Mouse (Mus musculus) retina, postnatal 7 days (tissue): ENCODE data around the gene Snx33.
A peak's percentile ranks its signal among the peaks of the same experiment; 100 is the strongest.

ENCODE experiments used
- DNase-seq: peaks from one replicate; pipeline ENCODE4 v3.0.0-alpha.2; 2012; ENCODE audit warnings: low read depth, low spot score

Gene Snx33

GRCm38 (mm10) chr9:56890522-56891250, 37.5 kb downstream of the Snx33 start:
- DNase-seq = no peak

DNA sequence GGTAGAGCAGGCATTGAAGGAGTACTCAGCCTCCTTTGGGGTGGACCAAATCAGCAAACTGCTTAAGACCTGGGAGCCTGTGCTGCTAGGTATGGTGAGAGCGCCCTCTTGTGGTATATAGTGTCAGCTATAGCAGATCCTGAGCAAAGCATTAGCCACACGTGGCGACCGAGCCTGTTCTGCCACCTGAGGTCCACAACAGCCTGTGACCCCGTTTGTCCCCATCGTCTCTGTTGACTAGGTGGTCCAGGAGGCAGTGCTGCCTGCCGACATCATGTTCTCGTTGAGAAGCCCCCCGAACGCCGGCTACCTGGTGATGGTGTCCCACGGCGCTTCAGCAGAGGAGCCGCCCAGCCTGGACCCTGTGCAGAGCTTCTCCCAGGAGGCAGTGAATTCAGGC, 38.4 kb downstream of the Snx33 start:
- DNase-seq = peak; percentile 79

GRCm38 (mm10) chr9:56887581-56887980, 40.6 kb downstream of the Snx33 start:
- DNase-seq = no peak

DNA sequence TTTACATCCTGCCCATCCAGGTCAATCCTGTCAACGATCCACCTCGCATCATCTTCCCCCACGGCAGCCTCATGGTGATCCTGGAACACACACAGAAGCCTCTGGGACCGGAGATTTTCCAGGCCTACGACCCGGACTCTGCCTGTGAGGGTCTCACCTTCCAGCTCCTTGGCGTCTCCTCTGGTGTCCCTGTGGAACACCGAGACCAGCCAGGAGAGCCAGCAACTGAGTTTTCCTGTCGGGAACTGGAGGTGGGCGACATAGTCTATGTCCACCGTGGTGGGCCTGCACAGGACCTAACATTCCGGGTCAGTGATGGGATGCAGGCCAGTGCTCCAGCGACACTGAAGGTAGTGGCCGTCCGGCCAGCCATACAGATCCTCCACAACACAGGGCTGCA, 41.6 kb downstream of the Snx33 start:
- no peak for DNase-seq

- DNase-seq = no peak
These were observed 42.1 kb downstream of the Snx33 start for GRCm38 (mm10) chr9:56886113-56886512.

- DNase-seq = no peak
These were observed 43.8 kb downstream of the Snx33 start for GRCm38 (mm10) chr9:56884328-56884727.

DNA sequence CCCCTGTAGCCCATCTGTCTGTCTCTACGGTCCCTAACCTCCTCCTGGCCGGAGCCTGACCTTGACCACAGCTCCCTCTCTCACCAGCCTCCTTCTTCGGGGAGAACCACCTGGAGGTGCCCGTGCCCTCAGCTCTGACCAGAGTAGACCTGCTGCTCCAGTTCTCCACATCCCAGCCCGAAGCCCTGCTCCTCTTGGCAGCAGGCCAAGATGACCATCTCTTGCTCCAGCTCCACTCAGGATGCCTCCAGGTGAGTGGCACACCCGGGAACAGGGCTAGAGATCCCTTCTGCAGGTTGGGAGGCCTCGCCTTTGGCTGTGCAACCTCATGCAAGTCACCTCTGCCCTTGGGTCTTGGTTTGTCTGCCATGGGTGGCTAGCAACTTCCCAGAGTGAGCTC, 44.7 kb downstream of the Snx33 start:
- no peak for DNase-seq

DNA sequence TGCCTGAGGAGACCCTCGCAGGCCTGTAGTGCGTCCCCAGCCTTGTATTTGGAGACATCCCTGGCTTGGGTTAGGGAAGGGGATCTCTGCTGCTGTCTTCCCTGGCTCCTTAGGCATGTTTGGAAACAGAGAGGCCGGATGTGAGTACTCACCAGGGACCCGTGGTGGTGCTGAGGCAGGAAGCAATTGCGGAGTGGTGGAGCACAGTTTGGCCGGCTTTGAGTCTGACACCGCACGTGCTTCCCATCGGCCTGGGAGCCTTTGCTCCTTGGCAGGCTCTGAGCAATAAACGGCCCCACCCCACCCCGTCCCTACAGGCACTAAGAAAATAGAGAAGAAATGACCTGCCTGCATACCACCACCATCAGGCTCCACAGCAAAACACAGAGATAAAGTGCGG, 45.4 kb downstream of the Snx33 start:
- no peak for DNase-seq

- no peak for DNase-seq
These were observed 45.9 kb downstream of the Snx33 start for GRCm38 (mm10) chr9:56882283-56882682.

- no peak for DNase-seq
These were observed 46.6 kb downstream of the Snx33 start for GRCm38 (mm10) chr9:56881539-56882082.

DNA sequence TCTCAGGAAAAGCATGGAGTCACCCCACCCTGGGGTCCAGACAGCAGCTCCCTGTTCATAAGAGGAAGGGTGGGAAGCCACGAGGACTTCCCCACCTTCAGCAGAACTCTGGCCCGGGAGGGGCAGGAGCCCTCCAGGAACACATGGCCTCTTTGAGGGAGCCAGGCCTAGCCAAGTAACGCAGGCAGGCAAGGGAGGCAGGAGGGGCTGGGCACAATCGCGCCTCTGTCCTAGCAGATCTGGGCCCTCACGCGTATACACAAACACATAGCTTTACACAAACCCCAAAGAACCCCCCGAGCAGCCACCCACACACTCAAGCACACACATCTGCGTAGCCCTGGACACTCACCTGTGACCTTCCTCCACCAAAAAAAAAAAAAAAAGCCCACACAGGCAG, 47.4 kb downstream of the Snx33 start:
- no peak for DNase-seq

DNA sequence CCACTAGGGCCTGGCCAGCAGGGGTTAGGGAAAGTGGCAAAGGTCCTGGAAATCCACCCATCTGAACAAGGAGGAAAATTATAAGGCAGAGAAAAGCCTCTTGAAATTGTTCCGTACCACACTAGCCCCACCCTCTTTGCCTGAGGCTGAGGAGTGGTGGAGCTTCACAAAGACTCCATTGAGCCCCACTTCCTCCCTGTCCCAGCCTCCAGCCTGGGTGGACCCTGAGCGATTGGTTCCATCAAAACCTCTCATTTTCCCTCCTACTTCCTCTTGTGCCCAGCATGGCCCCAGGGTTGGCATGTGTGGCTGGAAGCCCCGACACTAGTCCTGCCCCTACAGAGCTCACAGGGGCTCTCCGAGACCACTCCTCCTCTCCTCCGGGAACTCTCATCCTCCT, 50.9 kb downstream of the Snx33 start:
- DNase-seq = no peak

DNA sequence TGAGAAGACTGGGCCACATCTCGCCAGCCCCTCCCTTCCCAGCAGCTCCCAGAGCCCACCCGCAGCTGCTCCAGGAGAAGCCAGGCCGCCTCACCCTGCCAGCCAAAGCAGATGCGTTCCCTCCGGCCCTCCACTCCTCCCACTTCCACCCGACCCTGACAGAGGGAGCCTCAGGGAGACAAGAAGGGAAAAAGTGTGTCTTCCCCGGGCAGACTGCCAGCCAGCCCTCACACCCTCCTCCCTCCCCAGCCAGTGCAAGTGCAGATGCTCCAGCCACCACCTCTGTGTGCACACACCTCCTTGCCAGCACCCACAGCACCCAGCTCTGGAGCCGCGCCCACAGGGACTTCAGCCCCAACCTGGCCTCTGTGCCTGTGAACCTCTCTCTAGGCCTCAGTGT, 51.4 kb downstream of the Snx33 start:
- no peak for DNase-seq

- no peak for DNase-seq
These were observed 55.1 kb downstream of the Snx33 start for GRCm38 (mm10) chr9:56873097-56873496.

DNA sequence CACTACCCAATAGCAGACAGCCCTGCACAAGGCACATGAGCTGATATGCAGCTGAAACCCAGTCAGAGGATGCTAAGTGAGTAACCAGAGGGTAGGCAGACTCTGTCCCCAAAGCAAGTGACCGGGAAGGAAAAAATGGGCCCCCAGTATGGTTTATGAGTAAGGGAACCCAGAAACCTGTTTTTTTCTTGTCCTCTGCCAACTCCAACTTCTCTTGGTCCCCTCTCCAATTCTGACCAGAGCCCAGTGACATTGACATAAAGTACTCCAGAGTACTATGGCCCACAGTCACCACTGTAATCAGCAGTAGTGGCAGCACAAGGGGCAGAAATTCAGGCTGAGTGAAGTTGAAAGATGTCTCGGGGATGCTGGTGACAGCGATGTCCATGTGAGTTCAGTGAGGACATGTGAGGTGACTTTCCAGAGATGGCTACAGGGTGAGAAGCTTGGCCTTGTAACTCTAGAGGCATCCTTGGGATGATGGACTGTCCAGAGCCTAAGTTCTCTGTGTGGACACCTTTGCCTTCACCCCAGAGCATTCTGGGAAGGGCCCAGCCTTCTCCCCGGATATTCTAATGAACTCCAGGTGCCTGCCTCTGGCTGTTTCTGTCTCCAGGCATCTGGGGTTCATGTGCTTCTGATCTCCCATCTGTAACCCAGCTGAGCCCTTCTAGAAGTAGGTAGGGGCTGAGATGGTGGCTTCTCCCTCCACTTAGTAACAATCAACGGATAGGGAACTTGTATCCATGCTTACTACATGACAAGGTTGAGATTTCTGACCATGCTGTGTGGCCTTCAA, 55.9 kb downstream of the Snx33 start:
- DNase-seq = no peak

GRCm38 (mm10) chr9:56871191-56871590, 57.0 kb downstream of the Snx33 start:
- DNase-seq = no peak

DNA sequence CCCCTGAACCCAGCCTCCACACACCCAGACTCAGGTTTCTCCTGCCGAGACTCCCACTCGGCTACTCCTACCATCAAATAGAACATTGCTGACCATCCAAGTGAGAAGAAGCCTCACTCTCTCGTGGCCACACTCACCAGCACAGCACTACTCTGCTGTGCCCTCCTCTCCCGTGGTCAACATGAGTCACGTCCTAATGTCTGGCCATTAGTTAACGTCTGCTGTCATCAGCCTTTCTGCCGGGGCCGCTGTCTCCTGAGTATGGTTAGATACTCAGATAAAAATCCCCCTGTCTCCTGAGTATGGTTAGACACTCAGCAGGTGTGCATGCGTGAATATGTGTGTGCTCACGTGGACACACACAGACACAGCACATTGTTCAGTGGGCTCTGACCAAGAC, 57.4 kb downstream of the Snx33 start:
- no peak for DNase-seq

DNA sequence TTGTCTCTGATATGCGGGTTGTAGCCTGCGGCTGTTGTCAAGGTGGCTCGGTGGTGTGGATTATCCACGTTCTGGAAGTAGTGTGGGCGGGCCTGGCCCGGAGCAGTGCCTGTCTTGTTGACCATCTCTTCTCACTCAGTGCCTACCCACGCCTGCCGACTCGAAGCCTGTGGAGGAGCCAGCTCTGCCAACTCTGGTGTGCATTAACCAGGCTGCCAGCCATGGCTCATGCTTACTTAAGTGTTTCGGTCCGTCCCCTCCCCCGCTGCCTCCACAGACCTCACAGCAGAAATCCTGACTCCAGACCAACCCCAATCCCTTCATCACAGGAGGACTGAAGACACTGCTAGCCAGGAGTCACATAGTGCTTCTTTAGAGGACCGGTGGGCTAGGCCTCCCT, 58.6 kb downstream of the Snx33 start:
- no peak for DNase-seq

- DNase-seq = peak; percentile 43
These were observed 59.9 kb downstream of the Snx33 start for GRCm38 (mm10) chr9:56868292-56868691.
